ENCODE assay signal across 19 mouse cellular contexts in the genomic region with DNA sequence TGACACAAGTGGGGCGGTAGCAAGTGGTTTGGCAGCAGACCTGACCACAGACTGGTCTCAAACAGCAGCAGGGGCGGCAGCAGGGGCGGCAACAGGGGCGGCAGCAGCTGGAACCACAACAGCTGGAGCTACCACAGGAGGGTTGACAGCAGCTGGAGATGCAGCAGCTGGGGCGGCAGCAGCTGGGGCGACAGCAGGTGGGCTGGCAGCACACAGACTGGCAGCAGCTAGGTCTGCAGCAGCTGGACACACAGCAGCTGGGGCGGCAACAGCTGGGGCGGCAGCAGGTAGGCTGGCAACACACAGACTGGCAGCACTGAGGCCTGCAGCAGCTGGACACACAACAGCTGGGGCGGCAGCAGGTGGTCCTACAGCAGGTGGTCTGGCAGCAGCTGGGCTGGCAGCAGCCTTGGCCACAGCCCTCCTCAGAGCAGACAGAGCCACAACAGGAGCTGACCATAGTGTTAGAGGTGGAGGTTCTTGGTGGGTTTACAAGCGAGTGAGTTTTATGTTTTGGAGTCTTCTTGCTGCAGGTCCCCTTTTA. TPM values are rescaled to one million over a fixed set of nuclear protein-coding genes. Genes with fewer than 3 reads are reported as not detected.
"Had no signal": no experiment of that assay in that cellular context is flagged by ENCODE, and none has a peak within 500 bp of the region (broad histone marks: within the 10 kb centered on the region; RNA-seq: fewer than 3 reads in every experiment).

A gene (minus strand): TSS at position 494 of the 544 bp plus-strand sequence.

RNA-seq across cellular contexts. Expression of the gene that starts here (rescaled TPM):
- polyA plus RNA-seq: heart, embryonic 10.5 days; heart, embryonic 12.5 days; heart, embryonic 14.5 days; heart, embryonic 16.5 days; hindbrain, embryonic 10.5 days; hindbrain, embryonic 12.5 days; hindbrain, embryonic 14.5 days; hindbrain, embryonic 16.5 days; inflammation-experienced regulatory T-cells, adult 6 months; intestine, embryonic 15.5 days; intestine, postnatal 0 days; kidney, embryonic 14.5 days; kidney, embryonic 16.5 days; limb, embryonic 10.5 days; limb, embryonic 12.5 days; limb, embryonic 14.5 days; liver, embryonic 11.5 days; liver, embryonic 13.5 days; liver, embryonic 15.5 days had no signal
